Mouse (Mus musculus): ENCODE measurements around the gene Arl14ep.
"Not testable (repeated sequence)": the region's sequence is repeated elsewhere in the genome, so short reads cannot be mapped to it uniquely, and the experiment has no call there.

Gene Arl14ep

GRCm38 (mm10) chr2:106973959-106974639 is at the start of gene Arl14ep:
Arl14ep (minus strand) TSS chr2:106974424.
- DNase-seq (ENCODE audit: low read depth): peak; percentile 81

GRCm38 (mm10) chr2:107022713-107023112 is 48.5 kb upstream of the Arl14ep start:
- no peak for DNase-seq (ENCODE audit: low read depth)

- no peak for DNase-seq (ENCODE audit: low read depth)
Observed at GRCm38 (mm10) chr2:107019331-107019730, 45.1 kb upstream of the Arl14ep start.

GRCm38 (mm10) chr2:107013161-107013560 is 38.9 kb upstream of the Arl14ep start:
- DNase-seq (ENCODE audit: low read depth): no peak

- no peak for DNase-seq (ENCODE audit: low read depth)
Observed at GRCm38 (mm10) chr2:107012318-107012717, 38.1 kb upstream of the Arl14ep start.

GRCm38 (mm10) chr2:107010160-107010559 is 35.9 kb upstream of the Arl14ep start:
- no peak for DNase-seq (ENCODE audit: low read depth)

GRCm38 (mm10) chr2:107006378-107006777 is 32.2 kb upstream of the Arl14ep start:
- no peak for DNase-seq (ENCODE audit: low read depth)

GRCm38 (mm10) chr2:107005876-107006275 is 31.7 kb upstream of the Arl14ep start:
- not testable (repeated sequence) for DNase-seq (ENCODE audit: low read depth)

GRCm38 (mm10) chr2:106991261-106991660 is 17.0 kb upstream of the Arl14ep start:
- DNase-seq (ENCODE audit: low read depth): no peak

GRCm38 (mm10) chr2:106984945-106985344 is 10.7 kb upstream of the Arl14ep start:
- DNase-seq (ENCODE audit: low read depth): no peak

- DNase-seq (ENCODE audit: low read depth): no peak
Observed at GRCm38 (mm10) chr2:106982503-106982902, 8.3 kb upstream of the Arl14ep start.

GRCm38 (mm10) chr2:106976472-106976871 is 2.2 kb upstream of the Arl14ep start:
- no peak for DNase-seq (ENCODE audit: low read depth)

- DNase-seq (ENCODE audit: low read depth): no peak
Observed at GRCm38 (mm10) chr2:106973332-106973958, 779 bp downstream of the Arl14ep start.

GRCm38 (mm10) chr2:106972851-106973250 is 1.4 kb downstream of the Arl14ep start:
- DNase-seq (ENCODE audit: low read depth): no peak

GRCm38 (mm10) chr2:106970971-106971370 is 3.3 kb downstream of the Arl14ep start:
- DNase-seq (ENCODE audit: low read depth): no peak

GRCm38 (mm10) chr2:106968320-106968719 is 5.9 kb downstream of the Arl14ep start:
- no peak for DNase-seq (ENCODE audit: low read depth)

- no peak for DNase-seq (ENCODE audit: low read depth)
Observed at GRCm38 (mm10) chr2:106963560-106963959, 10.7 kb downstream of the Arl14ep start.

GRCm38 (mm10) chr2:106961650-106962049 is 12.6 kb downstream of the Arl14ep start:
- DNase-seq (ENCODE audit: low read depth): no peak

GRCm38 (mm10) chr2:106961066-106961465 is 13.2 kb downstream of the Arl14ep start:
- DNase-seq (ENCODE audit: low read depth): no peak

GRCm38 (mm10) chr2:106960237-106960636 is 14.0 kb downstream of the Arl14ep start:
- DNase-seq (ENCODE audit: low read depth): peak; percentile 7

GRCm38 (mm10) chr2:106959380-106959779 is 14.8 kb downstream of the Arl14ep start:
- DNase-seq (ENCODE audit: low read depth): no peak

GRCm38 (mm10) chr2:106958916-106959315 is 15.3 kb downstream of the Arl14ep start:
- no peak for DNase-seq (ENCODE audit: low read depth)

- DNase-seq (ENCODE audit: low read depth): no peak
Observed at GRCm38 (mm10) chr2:106956146-106956545, 18.1 kb downstream of the Arl14ep start.

GRCm38 (mm10) chr2:106955621-106956020 is 18.6 kb downstream of the Arl14ep start:
- DNase-seq (ENCODE audit: low read depth): peak; percentile 43

Measured in induced T-regulatory cell, adult 2 months (primary cell).